Mouse (Mus musculus): Measurements from ENCODE around the gene Parpbp.

DNA sequence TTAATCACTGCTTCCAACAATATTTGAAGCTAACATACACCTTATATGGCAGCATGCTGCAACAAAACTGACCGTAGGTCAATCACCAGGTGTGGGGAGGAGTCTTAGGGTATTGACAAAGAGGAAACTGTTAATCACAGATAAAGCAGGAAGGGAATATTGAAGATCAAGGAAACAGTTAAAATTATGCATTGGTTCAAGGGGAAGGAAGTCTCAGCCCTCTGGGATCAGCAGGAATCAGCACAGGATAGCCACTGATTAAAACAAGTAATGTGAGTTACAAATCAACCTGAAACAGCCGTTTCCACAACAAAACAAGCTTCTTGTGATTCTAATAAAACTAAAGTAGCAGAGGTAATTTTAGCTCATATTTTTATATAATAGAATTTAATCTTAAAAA, 81.9 kb downstream of the Parpbp start:
- TF ChIP-seq GATA1 (IDR thresholded peaks at IDR 0.05; ENCODE audit: borderline replicate concordance, low read length) (no peak), FLI1 (IDR thresholded peaks at IDR 0.05; ENCODE audit: low read length) (no peak)
